Mouse (Mus musculus) T-helper 17 cell (primary cell): ENCODE measurements around the gene 1700001F09Rik.
"Not testable (repeated sequence)": the region's sequence is repeated elsewhere in the genome, so short reads cannot be mapped to it uniquely, and the experiment has no call there.

Source experiments
- in situ Hi-C, 2 experiments: fragments of 300-600 bp; cut with MboI, MseI; formaldehyde crosslinking; loops; 1 replicate in 1 of 2; 2 replicates in 1 of 2; pipeline ENCODE4 v1.15.1; 2025; ENCODE audit warnings: high pct_unique_total_duplicates in 2 of 2

The 1700001F09Rik gene

DNA sequence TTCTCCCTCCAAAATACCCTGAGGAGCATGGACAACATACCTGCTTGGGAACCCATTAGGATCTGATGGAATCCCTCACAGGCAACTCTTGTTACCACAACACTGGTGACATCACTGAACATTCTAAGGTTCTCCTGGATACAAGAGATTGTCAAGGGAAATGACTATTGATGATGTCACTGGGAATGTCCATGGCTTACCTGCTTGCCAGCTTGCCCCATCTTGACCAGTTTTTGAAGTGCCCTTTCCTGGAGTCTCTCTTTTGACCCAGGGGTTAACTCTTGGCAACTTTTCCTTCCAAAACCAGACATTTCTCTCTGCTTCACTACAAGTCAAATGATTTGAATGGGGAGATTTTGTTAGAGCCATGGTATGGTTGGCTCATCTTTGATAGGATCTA, at the start of gene 1700001F09Rik:
Gene 1700001F09Rik (minus strand): TSS at position 101 of the 400 bp plus-strand sequence.
- in situ Hi-C loops, result loop anchor here (5.0 kb wide), 2 partner anchors 260 to 1365 kb away; partner anchors contain the start of genes Gm10375 (in 1 of the 2) and Gm3543 (in 1 of the 2)

DNA sequence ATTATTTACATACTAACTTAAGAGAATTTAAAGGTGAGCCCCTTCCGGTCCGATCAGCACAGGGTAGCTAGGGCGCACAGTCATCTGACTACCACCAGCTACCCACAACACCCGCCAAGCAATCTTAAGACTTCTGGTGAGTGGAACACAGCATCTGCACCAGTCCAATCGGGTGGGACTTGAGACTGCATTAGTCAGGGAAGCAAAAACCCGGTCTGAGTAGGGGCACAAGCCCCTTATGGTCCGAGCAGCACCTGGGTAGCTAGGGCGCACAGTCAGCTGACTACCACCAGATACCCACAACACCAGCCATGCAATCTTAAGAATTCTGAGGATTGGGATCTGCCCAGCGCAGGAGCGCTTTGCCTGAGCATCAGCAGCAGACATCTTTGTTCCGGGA, 14.1 kb upstream of the 1700001F09Rik start:
- in situ Hi-C loops, result not testable (repeated sequence)

DNA sequence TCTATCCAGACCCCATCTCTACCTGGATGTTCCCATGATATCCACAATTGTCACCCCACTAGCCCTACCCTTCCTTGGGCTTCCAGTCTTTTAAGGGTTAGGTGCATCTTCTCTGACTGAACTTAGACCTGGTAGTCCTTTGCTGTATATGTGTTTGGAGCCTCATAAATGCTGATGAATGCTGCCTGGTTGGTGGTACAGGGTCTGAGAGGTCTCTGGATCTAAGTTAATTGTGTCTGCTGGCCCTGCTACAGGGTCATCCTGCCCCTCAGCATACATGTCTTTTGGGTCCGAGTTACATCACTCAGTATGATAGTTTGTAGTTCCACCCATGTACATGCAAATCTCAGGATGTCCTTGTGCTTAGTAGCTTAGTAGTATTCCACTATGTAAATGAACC, 11.6 kb upstream of the 1700001F09Rik start:
- in situ Hi-C loops, result loop anchor here (5.0 to 10.0 kb wide), 4 partner anchors 647 to 1307 kb away; no protein-coding TSS in a partner anchor

DNA sequence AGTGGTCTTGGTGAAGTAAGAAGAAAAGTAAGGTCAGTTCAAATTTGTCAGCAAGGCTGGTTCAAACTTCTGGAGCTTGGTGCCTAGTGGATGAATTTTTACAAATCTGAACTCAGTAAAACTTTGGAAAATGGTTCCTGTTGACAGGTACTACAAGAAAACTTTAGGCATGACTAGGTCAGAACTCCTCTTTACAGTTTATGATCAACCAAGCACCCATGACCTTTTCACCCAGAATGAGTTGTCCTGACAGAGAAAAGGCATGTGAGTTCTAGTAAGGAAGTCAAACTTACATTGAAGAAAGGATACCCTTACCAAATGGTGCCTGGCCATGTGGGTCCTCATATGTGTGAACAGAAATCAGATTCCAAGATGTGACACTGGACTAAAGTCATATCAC, 9.9 kb upstream of the 1700001F09Rik start:
- in situ Hi-C loops, result loop anchor here (5.0 to 10.0 kb wide), 4 partner anchors 645 to 1305 kb away; no protein-coding TSS in a partner anchor

DNA sequence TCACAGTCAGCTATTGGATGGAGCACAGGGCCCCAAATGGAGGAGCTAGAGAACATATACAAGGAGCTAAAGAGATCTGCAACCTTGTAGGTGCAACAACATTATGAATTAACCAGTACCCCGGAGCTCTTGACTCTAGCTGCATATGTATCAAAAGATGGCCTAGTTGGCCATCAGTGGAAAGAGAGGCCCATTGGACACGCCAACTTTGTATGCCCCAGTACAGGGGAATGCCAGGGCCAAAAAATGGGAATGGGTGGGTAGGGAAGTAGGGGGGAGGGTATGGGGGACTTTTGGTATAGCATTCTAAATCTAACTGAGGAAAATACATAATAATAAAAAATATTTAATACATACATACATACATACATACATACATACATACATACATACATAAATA, 5.3 kb upstream of the 1700001F09Rik start:
- in situ Hi-C loops, result loop anchor here in 1 of 2 experiments (10.0 kb wide), 1 partner anchor 1148 kb away; no protein-coding TSS in a partner anchor

DNA sequence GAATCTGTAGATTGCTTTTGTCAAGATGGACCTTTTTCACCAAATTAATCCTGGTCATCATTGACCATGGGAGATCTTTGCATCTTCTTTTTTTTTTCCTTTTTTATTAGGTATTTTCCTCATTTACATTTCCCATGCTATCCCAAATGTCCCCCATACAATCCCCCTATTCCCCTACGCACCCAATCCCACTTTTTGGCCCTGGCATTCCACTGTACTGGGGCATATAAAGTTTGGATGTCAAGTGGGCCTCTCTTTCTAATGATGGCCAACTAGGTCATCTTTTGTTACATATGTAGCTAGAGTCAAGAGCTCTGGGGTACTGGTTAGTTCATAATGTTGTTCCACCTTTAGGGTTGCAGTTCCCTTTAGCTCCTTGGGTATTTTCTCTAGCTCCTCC, 10.0 kb downstream of the 1700001F09Rik start:
- in situ Hi-C loops, result loop anchor here (5.0 to 10.0 kb wide), 7 partner anchors 63 to 1860 kb away; partner anchors contain the start of gene Gm9732 (in 1 of the 2)

DNA sequence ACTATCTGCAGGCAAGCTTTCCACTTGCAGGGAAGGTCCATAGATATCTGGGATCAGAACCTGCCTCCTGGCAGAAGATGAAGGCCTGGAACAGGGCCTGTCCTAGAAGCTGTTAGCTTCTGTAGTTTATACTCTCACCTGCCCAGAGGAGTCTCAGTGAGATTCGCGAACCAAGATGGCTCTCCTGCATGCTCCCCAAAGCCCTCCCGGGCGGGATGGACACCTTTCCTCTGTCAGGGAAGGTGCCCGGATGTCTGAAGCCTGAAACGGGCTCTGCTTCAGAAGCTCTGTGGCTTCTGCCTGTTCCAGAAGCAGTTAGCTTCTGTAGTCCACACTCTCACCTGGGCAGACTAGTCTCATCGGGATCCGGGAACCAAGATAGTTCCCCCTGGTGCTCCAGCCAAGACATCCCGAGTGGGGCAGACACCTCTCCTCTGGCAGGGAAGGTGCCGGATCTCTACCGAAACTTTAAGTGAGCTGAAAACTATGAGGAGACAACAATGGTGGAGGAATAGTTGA, 16.2 kb downstream of the 1700001F09Rik start:
- in situ Hi-C loops, result loop anchor here (5.0 to 10.0 kb wide), 5 partner anchors 57 to 1859 kb away; partner anchors contain the start of gene Gm9732 (in 1 of the 2)

DNA sequence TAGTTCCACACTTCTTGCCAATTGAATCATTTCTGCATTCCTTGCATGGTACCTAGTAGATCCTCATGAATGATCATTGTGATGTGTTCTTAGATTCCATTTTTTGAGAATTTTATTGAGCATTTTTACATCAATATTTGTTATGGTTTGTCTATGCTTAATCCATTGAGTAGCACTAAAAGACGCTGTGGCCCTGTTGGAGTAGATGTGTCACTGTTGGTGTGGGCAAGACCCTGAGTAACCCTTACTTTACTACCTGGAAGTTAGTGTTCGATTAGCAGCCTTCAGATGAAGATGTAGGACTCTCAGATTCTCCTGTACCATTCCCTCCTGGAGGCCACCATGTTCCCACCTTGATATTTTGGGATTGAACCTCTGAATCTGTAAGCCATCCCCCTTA, 19.0 kb downstream of the 1700001F09Rik start:
- in situ Hi-C loops, result loop anchor here (5.0 kb wide), 1 partner anchor 1356 kb away; no protein-coding TSS in a partner anchor

DNA sequence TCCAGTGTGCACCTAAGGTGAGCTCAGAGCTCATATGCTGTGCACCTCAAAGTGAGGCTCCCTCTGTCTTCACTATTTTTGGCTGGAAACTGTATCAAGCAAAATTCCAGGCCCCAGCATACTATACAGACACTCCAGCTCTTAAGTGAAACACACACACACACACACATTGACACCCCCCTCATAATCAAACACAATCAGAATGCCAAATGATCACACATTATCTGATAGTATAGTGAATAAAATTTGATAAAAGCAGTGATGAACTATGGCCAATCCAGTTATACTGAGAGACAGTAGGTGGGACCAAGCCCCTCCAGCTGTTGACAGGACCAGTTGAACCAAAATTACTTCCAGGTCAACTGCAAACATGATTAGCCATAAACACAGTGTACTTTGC, 28.1 kb downstream of the 1700001F09Rik start:
- in situ Hi-C loops, result loop anchor here in 1 of 2 experiments (5.0 kb wide), 1 partner anchor 1712 kb away; no protein-coding TSS in a partner anchor

DNA sequence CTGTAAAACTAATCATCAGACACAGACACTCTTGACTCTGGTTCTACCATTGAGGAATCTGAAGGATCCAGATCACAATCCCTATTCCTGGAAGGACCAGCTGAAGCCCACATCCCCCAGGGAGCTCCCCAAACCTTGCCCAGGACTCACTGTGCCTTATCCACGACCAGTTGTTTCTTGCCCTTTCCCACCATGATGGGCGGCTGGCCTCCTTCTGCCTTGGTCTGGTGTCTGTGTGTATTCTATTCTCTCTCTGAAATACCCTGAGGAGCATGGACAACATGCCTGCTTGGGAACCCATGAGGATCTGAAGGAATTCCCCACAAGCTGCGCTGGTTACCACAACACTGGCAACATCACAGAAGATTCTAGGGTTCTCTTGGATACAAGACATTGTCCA, 54.1 kb downstream of the 1700001F09Rik start, which contains the start of gene Gm8127:
Gene Gm8127 (minus strand): TSS at position 330 of the 400 bp plus-strand sequence.
- in situ Hi-C loops, result not testable (repeated sequence)
